Mouse (Mus musculus) intestine, embryonic 15.5 days (tissue): ENCODE measurements around the gene A3galt2. TPM values are rescaled to one million over a fixed set of nuclear protein-coding genes. Genes with fewer than 3 reads are reported as not detected.

Source experiments
- ATAC-seq: fragments of 200-750 bp; cut with Nextera tagmentation; 2 replicates; pipeline ENCODE4 v1.8.0; 2017; ENCODE audit warnings: moderate TSS enrichment, moderate library complexity
- H3K27ac ChIP-seq: fragments of 300-500 bp; sonication (generic); 2 replicates; pipeline ENCODE4 v1.5.1; 2015; ENCODE audit warnings: mild to moderate bottlenecking, inconsistent platforms
- H3K27me3 ChIP-seq: fragments of 300-500 bp; sonication (generic); replicated peaks from 2 replicates; pipeline ENCODE4 v1.6.1; 2015; ENCODE audit warnings: inconsistent platforms
- H3K36me3 ChIP-seq: fragments of 300-500 bp; sonication (generic); 2 replicates; pipeline ENCODE4 v1.6.1; 2015; ENCODE audit warnings: inconsistent platforms
- H3K4me1 ChIP-seq: fragments of 300-500 bp; sonication (generic); replicated peaks from 2 replicates; pipeline ENCODE4 v1.6.1; 2015; ENCODE audit warnings: inconsistent platforms
- H3K4me2 ChIP-seq: fragments of 300-500 bp; sonication (generic); replicated peaks from 2 replicates; pipeline ENCODE4 v1.6.1; 2015; ENCODE audit warnings: mild to moderate bottlenecking, inconsistent platforms
- H3K4me3 ChIP-seq: fragments of 300-500 bp; sonication (generic); replicated peaks from 2 replicates; pipeline ENCODE4 v1.5.1; 2015; ENCODE audit warnings: inconsistent platforms
- H3K9ac ChIP-seq: fragments of 300-500 bp; sonication (generic); 2 replicates; pipeline ENCODE4 v1.6.1; 2015; ENCODE audit warnings: inconsistent platforms
- H3K9me3 ChIP-seq: fragments of 300-500 bp; sonication (generic); 2 replicates; pipeline ENCODE4 v1.6.1; 2016; ENCODE audit warnings: inconsistent platforms
- WGBS: fragments of 180-500 bp; shearing (Covaris S2); methylation state at CpG from one replicate; pipeline ENCODE4 v1.1.7; 2015; 5-methylcytosine and 5-hydroxymethylcytosine counted together
- polyA plus RNA-seq: library from polyadenylated mRNA; unstranded; fragments of >200 nt; fragmentation: Nextera tagmentation; extraction: Ambion mirVana; gene quantifications from 2 replicates; pipeline ENCODE4 v1.2.1, GENCODE M21; 2015

A3galt2 gene
- polyA plus RNA-seq, 1 experiment from 2014 or later = 0.13 TPM

- WGBS = 40% methylated on average over 18 of the region's 18 CpGs
- peak; percentile 86 for ATAC-seq
- H3K27ac ChIP-seq = no peak overlapping the region
- H3K36me3 ChIP-seq = peaks cover 23% of the 10 kb centered on the region
- H3K9me3 ChIP-seq = no peaks in the 10 kb centered on the region
- H3K4me3 ChIP-seq = peak overlapping the region; percentile 27
- H3K27me3 ChIP-seq = no peaks in the 10 kb centered on the region
- H3K9ac ChIP-seq = no peak overlapping the region
- peak overlapping the region; percentile 51 for H3K4me2 ChIP-seq
- H3K4me1 ChIP-seq = 0 out of 2 replicates have a peak, but pooled peaks cover 9% of the 10 kb centered on the region
Observed at GRCm38 (mm10) chr4:128789646-128790045, 34.5 kb downstream of the A3galt2 start.

GRCm38 (mm10) chr4:128793710-128794109 is 38.5 kb downstream of the A3galt2 start:
- H3K4me1 ChIP-seq = peaks cover 22% of the 10 kb centered on the region
- WGBS = 23% methylated on average over 1 of the region's 1 CpGs
- no peak for ATAC-seq

GRCm38 (mm10) chr4:128794198-128794597 is 39.0 kb downstream of the A3galt2 start:
- H3K9me3 ChIP-seq = no peaks in the 10 kb centered on the region
- no peak overlapping the region for H3K4me3 ChIP-seq
- no peak for ATAC-seq
- 80% methylated on average over 8 of the region's 8 CpGs for WGBS
- H3K4me2 ChIP-seq = no peak overlapping the region
- peaks cover 22% of the 10 kb centered on the region for H3K4me1 ChIP-seq
- no peaks in the 10 kb centered on the region for H3K27me3 ChIP-seq
- H3K36me3 ChIP-seq = no peaks in the 10 kb centered on the region
- H3K9ac ChIP-seq = no peak overlapping the region
- no peak overlapping the region for H3K27ac ChIP-seq

More at GRCm38 (mm10) chr4:128793710-128794109, 38.5 kb downstream of the A3galt2 start:
- Histone ChIP-seq H3K4me3 (no peak overlapping the region), H3K36me3 (no peaks in the 10 kb centered on the region), H3K4me2 (no peak overlapping the region), H3K27me3 (no peaks in the 10 kb centered on the region), H3K9me3 (no peaks in the 10 kb centered on the region), H3K27ac (no peak overlapping the region), H3K9ac (no peak overlapping the region)

DNA sequence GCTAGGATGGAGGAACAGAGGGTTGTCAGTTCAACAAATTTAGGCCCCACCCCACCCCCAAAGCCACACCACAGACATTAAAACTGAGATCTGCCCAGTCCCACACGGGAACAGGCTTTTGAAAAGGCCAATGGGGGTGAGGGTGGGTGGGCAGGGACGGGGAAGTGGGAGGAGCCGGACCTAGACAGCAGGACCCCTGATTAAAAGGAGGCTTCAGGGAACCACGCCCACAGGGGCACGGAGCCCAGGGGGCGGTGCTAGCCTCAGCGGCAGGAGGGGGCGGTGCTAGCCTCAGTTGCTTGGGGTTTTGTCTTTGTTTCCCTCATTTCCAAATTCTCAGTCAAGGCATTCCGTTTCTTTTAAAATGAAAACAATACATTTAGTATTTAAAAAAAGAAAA is 40.4 kb downstream of the A3galt2 start:
- H3K9ac ChIP-seq = no peak overlapping the region
- WGBS = 15% methylated on average over 9 of the region's 9 CpGs
- no peak overlapping the region for H3K4me2 ChIP-seq
- no peaks in the 10 kb centered on the region for H3K36me3 ChIP-seq
- peak; percentile 59 for ATAC-seq
- no peaks in the 10 kb centered on the region for H3K27me3 ChIP-seq
- H3K27ac ChIP-seq = no peak overlapping the region
- peaks cover 16% of the 10 kb centered on the region for H3K4me1 ChIP-seq
- H3K4me3 ChIP-seq = no peak overlapping the region
- H3K9me3 ChIP-seq = no peaks in the 10 kb centered on the region

DNA sequence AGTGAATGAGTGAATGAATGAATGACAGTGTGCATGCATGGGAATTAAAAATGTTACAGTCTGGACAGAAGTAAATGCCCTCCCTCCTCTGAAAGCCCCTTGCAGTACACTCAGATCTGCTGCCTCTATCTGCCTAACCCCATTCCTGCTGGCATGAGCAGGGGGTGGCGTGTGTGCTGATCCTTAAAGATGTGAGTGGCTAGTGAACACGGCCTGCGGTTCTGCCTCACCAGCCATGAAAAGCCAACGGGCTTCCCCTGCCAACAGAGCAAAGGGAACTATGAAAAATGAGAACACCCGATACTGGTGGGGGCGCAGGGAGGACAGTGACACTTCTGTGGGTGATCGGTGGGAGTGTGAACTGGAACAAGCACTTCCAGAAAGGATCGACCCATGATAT is 41.6 kb downstream of the A3galt2 start:
- Histone ChIP-seq H3K4me3 (no peak overlapping the region), H3K36me3 (no peaks in the 10 kb centered on the region), H3K4me1 (peaks cover 16% of the 10 kb centered on the region), H3K27ac (no peak overlapping the region), H3K9ac (no peak overlapping the region), H3K4me2 (no peak overlapping the region), H3K27me3 (no peaks in the 10 kb centered on the region), H3K9me3 (no peaks in the 10 kb centered on the region)
- no peak for ATAC-seq
- 84% methylated on average over 8 of the region's 8 CpGs for WGBS

DNA sequence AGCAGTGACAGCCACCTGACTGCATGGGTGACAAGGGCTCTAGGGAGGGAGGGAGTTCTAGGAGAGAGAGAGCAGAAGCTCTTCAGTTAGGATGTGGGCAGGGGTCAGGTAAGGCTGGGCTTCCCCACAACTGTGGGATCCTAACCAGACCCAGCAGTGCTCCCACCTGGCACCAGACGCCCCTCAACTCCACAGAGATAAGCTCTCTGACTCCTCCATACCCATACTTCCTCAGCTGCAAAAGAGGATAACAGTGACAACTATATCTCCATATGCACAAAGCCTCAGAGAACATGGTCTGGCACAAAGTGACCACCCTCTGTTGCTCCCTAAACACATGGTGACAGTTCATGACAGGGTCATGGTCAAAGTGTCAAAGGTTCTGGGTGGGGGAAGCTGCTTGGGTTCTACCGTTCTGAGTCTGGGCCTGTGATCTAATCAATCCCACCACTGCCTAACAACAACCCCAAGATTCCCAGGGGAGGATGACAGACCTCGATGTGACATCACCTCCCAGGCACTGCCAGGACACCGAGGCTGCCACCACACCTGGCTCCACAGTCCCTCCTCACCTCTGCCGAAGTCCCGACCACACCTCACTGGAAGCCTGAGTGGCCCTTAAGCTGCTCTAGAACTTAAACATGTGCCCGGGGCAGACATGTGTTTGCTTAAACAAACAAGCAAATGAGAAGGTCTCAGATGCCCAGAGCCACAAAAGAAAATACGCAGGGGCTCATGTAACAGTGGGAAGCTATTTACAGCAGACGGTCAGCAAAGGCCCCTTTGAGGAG is 46.7 kb downstream of the A3galt2 start:
- H3K4me1 ChIP-seq = peaks cover 33% of the 10 kb centered on the region

GRCm38 (mm10) chr4:128803569-128803968 is 48.4 kb downstream of the A3galt2 start:
- no peaks in the 10 kb centered on the region for H3K27me3 ChIP-seq
- H3K4me1 ChIP-seq = peaks cover 33% of the 10 kb centered on the region
- no peaks in the 10 kb centered on the region for H3K36me3 ChIP-seq
- H3K4me3 ChIP-seq = no peak overlapping the region
- no peak overlapping the region for H3K27ac ChIP-seq
- H3K9ac ChIP-seq = no peak overlapping the region; the same call in 1 of the 2 replicates
- no peaks in the 10 kb centered on the region for H3K9me3 ChIP-seq
- no peak for ATAC-seq
- 53% methylated on average over 5 of the region's 5 CpGs for WGBS
- peak overlapping the region; percentile 88 for H3K4me2 ChIP-seq

More for the DNA sequence above, 46.7 kb downstream of the A3galt2 start:
- no peak overlapping the region for H3K4me2 ChIP-seq
- H3K4me3 ChIP-seq = no peak overlapping the region
- 51% methylated on average over 9 of the region's 9 CpGs for WGBS
- ATAC-seq = no peak
- no peaks in the 10 kb centered on the region for H3K36me3 ChIP-seq
- H3K27ac ChIP-seq = no peak overlapping the region
- H3K9ac ChIP-seq = no peak overlapping the region
- H3K9me3 ChIP-seq = no peaks in the 10 kb centered on the region
- H3K27me3 ChIP-seq = no peaks in the 10 kb centered on the region

GRCm38 (mm10) chr4:128804426-128805149 is 49.4 kb downstream of the A3galt2 start:
- no peak for ATAC-seq
- H3K4me2 ChIP-seq = peak overlapping the region; percentile 88
- no peaks in the 10 kb centered on the region for H3K36me3 ChIP-seq
- WGBS = 5% methylated on average over 6 of the region's 6 CpGs
- peak overlapping the region; percentile 97 for H3K9ac ChIP-seq
- no peaks in the 10 kb centered on the region for H3K9me3 ChIP-seq
- peak overlapping the region; percentile 97; the same call in 1 of the 2 replicates for H3K27ac ChIP-seq
- H3K4me3 ChIP-seq = peak overlapping the region; percentile 88
- H3K27me3 ChIP-seq = no peaks in the 10 kb centered on the region
- peaks cover 33% of the 10 kb centered on the region for H3K4me1 ChIP-seq

DNA sequence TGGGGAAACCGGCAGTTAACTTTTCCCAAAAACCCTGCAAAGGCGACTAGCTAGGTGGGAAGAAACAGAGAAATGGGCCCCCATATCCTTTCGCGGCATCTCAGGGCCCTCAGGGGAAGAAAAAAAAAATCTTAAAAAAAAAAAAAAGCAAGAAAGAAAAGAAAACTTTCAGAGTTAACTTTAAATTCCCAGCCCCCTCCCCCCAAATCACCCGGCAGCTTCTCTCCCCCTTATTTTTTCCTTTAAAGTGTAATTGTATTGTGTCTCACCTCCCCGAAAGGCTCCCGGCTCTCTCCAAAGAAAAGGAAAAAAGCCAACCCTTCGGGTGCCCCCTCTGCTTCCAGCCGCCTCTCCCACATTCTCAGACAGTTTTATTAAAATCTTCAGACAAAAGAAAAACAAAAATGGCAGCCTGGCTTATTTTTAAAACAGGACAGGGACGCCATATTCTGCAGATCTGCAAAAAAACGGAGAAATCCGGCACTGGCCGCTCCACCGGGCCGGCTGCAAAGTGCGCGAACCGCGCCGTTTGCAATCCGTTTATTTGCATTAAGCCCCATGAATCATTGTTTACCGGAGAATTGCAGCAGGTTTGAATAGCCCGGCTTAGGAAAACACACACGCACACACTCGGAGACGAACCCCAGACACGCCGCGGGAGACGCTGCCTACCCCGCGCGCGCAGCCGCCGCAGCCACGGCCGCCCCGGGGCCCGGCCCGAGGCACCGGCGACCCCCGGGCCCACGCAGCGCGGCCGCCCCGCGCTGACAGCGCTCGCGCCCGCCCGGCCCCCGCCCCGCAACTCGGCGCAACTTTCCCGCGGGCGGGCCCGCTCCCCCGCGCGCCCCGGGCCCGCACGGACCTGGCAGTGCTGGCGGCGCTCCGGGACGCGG is 50.2 kb downstream of the A3galt2 start:
- peak; percentile 22 for ATAC-seq
- Histone ChIP-seq H3K36me3 (no peaks in the 10 kb centered on the region), H3K4me3 (peak overlapping the region; percentile 88), H3K9me3 (no peaks in the 10 kb centered on the region), H3K27me3 (no peaks in the 10 kb centered on the region), H3K4me1 (peaks cover 33% of the 10 kb centered on the region), H3K9ac (peak overlapping the region; percentile 97), H3K4me2 (peak overlapping the region; percentile 88), H3K27ac (peak overlapping the region; percentile 97)
- under 1% methylated on average over 48 of the region's 74 CpGs for WGBS

DNA sequence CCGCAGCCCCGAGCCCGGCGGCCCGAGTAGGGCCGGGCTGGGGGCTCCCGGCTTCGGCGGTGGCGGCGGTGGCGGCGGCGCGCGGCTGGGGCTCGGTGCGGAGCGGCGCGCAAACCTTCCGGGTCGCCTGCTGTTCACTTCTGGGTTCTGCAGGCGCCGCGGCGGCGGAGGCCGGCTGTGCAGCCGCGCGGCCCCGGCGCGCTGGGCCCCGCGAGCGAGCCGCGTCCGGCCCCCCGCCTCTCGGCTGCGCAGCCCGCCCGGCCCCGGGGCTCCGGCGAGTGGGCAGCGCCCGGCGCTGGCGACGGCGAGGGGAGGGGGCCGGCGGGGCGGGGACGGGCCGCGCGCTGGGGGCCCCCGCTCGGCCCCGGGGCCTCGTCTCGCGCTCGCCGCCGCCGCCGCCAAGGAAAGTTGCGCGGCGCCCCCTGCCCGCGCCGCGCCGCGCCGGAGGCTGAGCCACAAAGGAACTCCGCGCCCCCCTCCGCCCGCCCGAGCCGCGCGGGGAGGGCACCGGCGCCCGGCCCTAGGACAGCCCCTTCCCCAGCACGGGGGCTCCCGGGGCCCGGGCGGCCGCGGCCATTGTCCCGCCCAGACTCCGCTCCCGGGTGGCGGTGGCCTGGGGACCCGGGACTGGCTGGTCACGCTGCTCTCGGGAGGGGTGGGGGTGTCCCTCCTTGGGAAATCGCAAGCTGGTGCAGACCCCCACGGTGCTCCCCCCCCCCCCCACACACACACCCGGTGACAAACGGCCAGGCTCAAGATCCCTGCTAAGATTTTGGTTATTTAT is 51.1 kb downstream of the A3galt2 start, which contains the start of gene Zfp362:
Gene Zfp362 (minus strand): TSS at position 3 of the 784 bp plus-strand sequence.
- 0% methylated on average over 62 of the region's 111 CpGs for WGBS

GRCm38 (mm10) chr4:128806827-128807179 is 51.6 kb downstream of the A3galt2 start:
- H3K9ac ChIP-seq = peak overlapping the region; percentile 97
- no peaks in the 10 kb centered on the region for H3K9me3 ChIP-seq
- peak overlapping the region; percentile 88 for H3K4me2 ChIP-seq
- H3K4me1 ChIP-seq = peaks cover 30% of the 10 kb centered on the region
- H3K4me3 ChIP-seq = peak overlapping the region; percentile 88
- no peaks in the 10 kb centered on the region for H3K27me3 ChIP-seq
- no peaks in the 10 kb centered on the region for H3K36me3 ChIP-seq
- ATAC-seq = peak; percentile 63
- under 1% methylated on average over 15 of the region's 15 CpGs for WGBS
- peak overlapping the region; percentile 97 for H3K27ac ChIP-seq

More for the DNA sequence above, 51.1 kb downstream of the A3galt2 start, which contains the start of gene Zfp362:
- peak; percentile 69 for ATAC-seq
- H3K4me3 ChIP-seq = peak within 1 kb of the TSS; percentile 88
- H3K9ac ChIP-seq = peak within 1 kb of the TSS; percentile 97
- H3K9me3 ChIP-seq = no peaks in the 10 kb centered on the region
- H3K4me2 ChIP-seq = peak within 1 kb of the TSS; percentile 88
- H3K36me3 ChIP-seq = no peaks in the 10 kb centered on the region
- peak within 1 kb of the TSS; percentile 97 for H3K27ac ChIP-seq
- H3K27me3 ChIP-seq = no peaks in the 10 kb centered on the region
- peaks cover 33% of the 10 kb centered on the region for H3K4me1 ChIP-seq
